Mouse (Mus musculus): ENCODE data around the gene Xrcc4. TPM values are rescaled to one million over a fixed set of nuclear protein-coding genes. Genes with fewer than 3 reads are reported as not detected.

Gene Xrcc4
- polyA plus RNA-seq, 1 experiment from 2014 or later = 16.3 TPM

- no peak overlapping the region for H3K9ac ChIP-seq (ENCODE audit: low read depth, low read length)
- H3K36me3 ChIP-seq (ENCODE audit: control insufficient read depth, insufficient read depth, low read length) = no peaks in the 10 kb centered on the region
- ATAC-seq = no peak
- no peaks in the 10 kb centered on the region for H3K27me3 ChIP-seq (ENCODE audit: control insufficient read depth, insufficient read depth, low read depth, low read length)
- no peak overlapping the region for H3K4me2 ChIP-seq (ENCODE audit: low read length)
- 68% methylated on average over 5 of the region's 5 CpGs for WGBS
- H3K4me1 ChIP-seq (ENCODE audit: control insufficient read depth, insufficient read depth, low read length) = peaks cover 4% of the 10 kb centered on the region
- no peak overlapping the region for H3K27ac ChIP-seq (ENCODE audit: low read length)
- no peaks in the 10 kb centered on the region for H3K9me3 ChIP-seq (replicated peaks; ENCODE audit: control insufficient read depth, low read length, poor library complexity, severe bottlenecking)
- H3K4me3 ChIP-seq (ENCODE audit: low read depth, low read length) = no peak overlapping the region
Observed at GRCm38 (mm10) chr13:89735111-89735510, 354.3 kb downstream of the Xrcc4 start.

- Histone ChIP-seq H3K9ac (ENCODE audit: low read depth, low read length) (no peak overlapping the region), H3K4me1 (ENCODE audit: control insufficient read depth, insufficient read depth, low read length) (no peaks in the 10 kb centered on the region), H3K36me3 (ENCODE audit: control insufficient read depth, insufficient read depth, low read length) (no peaks in the 10 kb centered on the region; the same call in 1 of the 2 replicates), H3K27me3 (ENCODE audit: control insufficient read depth, insufficient read depth, low read depth, low read length) (no peaks in the 10 kb centered on the region), H3K4me3 (ENCODE audit: low read depth, low read length) (no peak overlapping the region), H3K27ac (ENCODE audit: low read length) (no peak overlapping the region), H3K4me2 (ENCODE audit: low read length) (no peak overlapping the region), H3K9me3 (replicated peaks; ENCODE audit: control insufficient read depth, low read length, poor library complexity, severe bottlenecking) (no peaks in the 10 kb centered on the region)
- whole genome bisulfite sequencing = 75% methylated on average over 2 of the region's 2 CpGs
- ATAC-seq = no peak
Observed at GRCm38 (mm10) chr13:89726492-89726891, 362.9 kb downstream of the Xrcc4 start.

Other genes starting within 250 kb of the Xrcc4 start
- 42.7 and 44.3 TPM in 2 replicates for gene Tmem167, start 485 bp downstream of the Xrcc4 start, polyA plus RNA-seq (2015; fragmentation: Nextera tagmentation; extraction: Ambion mirVana)

Measured in midbrain, embryonic 16.5 days (tissue).